Mouse (Mus musculus): ENCODE measurements around the gene Bnc2.

Gene Bnc2

GRCm38 (mm10) chr4:84502581-84503269 is 172.3 kb downstream of the Bnc2 start:
- DNase-seq, result no peak

GRCm38 (mm10) chr4:84500796-84501349 is 174.2 kb downstream of the Bnc2 start:
- no peak for DNase-seq

GRCm38 (mm10) chr4:84500259-84500658 is 174.8 kb downstream of the Bnc2 start:
- no peak for DNase-seq

GRCm38 (mm10) chr4:84498469-84498868 is 176.6 kb downstream of the Bnc2 start:
- DNase-seq, result no peak

- DNase-seq, result no peak
Observed at GRCm38 (mm10) chr4:84488323-84488722, 186.8 kb downstream of the Bnc2 start.

GRCm38 (mm10) chr4:84482680-84483079 is 192.4 kb downstream of the Bnc2 start:
- no peak for DNase-seq

- no peak for DNase-seq
Observed at GRCm38 (mm10) chr4:84472643-84473042, 202.4 kb downstream of the Bnc2 start.

- DNase-seq, result no peak
Observed at GRCm38 (mm10) chr4:84470106-84470885, 204.8 kb downstream of the Bnc2 start.

- DNase-seq, result no peak
Observed at GRCm38 (mm10) chr4:84469400-84469799, 205.7 kb downstream of the Bnc2 start.

- no peak for DNase-seq
Observed at GRCm38 (mm10) chr4:84467722-84468121, 207.4 kb downstream of the Bnc2 start.

GRCm38 (mm10) chr4:84458218-84458560 is 216.9 kb downstream of the Bnc2 start:
- DNase-seq, result no peak

GRCm38 (mm10) chr4:84457512-84458217 is 217.4 kb downstream of the Bnc2 start:
- no peak for DNase-seq

- no peak for DNase-seq
Observed at GRCm38 (mm10) chr4:84456853-84457249, 218.2 kb downstream of the Bnc2 start.

GRCm38 (mm10) chr4:84456198-84456852 is 218.8 kb downstream of the Bnc2 start:
- no peak for DNase-seq

- DNase-seq, result no peak
Observed at GRCm38 (mm10) chr4:84454493-84454892, 220.6 kb downstream of the Bnc2 start.

- no peak for DNase-seq
Observed at GRCm38 (mm10) chr4:84453586-84453985, 221.5 kb downstream of the Bnc2 start.

- no peak for DNase-seq
Observed at GRCm38 (mm10) chr4:84452642-84453041, 222.4 kb downstream of the Bnc2 start.

- DNase-seq, result no peak
Observed at GRCm38 (mm10) chr4:84449246-84450005, 225.6 kb downstream of the Bnc2 start.

- DNase-seq, result no peak
Observed at GRCm38 (mm10) chr4:84433324-84433723, 241.8 kb downstream of the Bnc2 start.

- DNase-seq, result no peak
Observed at GRCm38 (mm10) chr4:84431677-84432515, 243.2 kb downstream of the Bnc2 start.

GRCm38 (mm10) chr4:84427955-84428354 is 247.1 kb downstream of the Bnc2 start:
- DNase-seq, result no peak

All from layer of hippocampus, adult 9-11 months (tissue).